In genomic region chr3:62725947-62726346, GRCm38 (mm10) we compare ENCODE assay signal across 25 mouse cellular contexts.
DNase-seq lines count a peak whose midpoint lies in the region; ATAC-seq lines count a peak whose summit lies in the region.
"Had no signal": no experiment of that assay in that cellular context is flagged by ENCODE, and none has a peak within 500 bp of the region (broad histone marks: within the 10 kb centered on the region; RNA-seq: fewer than 3 reads in every experiment).

No protein-coding gene starts in this region.

- no peaks in the 10 kb centered on the region for H3K36me3 ChIP-seq in hindbrain, embryonic 12.5 days
- H3K36me3 ChIP-seq in hindbrain, embryonic 14.5 days (replicated peaks; ENCODE audit: control insufficient read depth, insufficient read depth): no peaks in the 10 kb centered on the region
- no peaks in the 10 kb centered on the region for H3K36me3 ChIP-seq in neural tube, embryonic 12.5 days
- no peaks in the 10 kb centered on the region for H3K36me3 ChIP-seq in forebrain, embryonic 15.5 days
- H3K36me3 ChIP-seq: embryonic facial prominence, embryonic 13.5 days; heart, embryonic 10.5 days; limb, embryonic 15.5 days had no signal

- H3K27ac ChIP-seq in hindbrain, embryonic 12.5 days: 0 out of 2 replicates have a peak overlapping the region, but pooled peaks have one; percentile 17
- H3K27ac ChIP-seq in hindbrain, embryonic 14.5 days: no peak overlapping the region
- no peak overlapping the region for H3K27ac ChIP-seq in neural tube, embryonic 12.5 days
- H3K27ac ChIP-seq in forebrain, embryonic 15.5 days (replicated peaks): peak overlapping the region; percentile 47
- H3K27ac ChIP-seq: embryonic facial prominence, embryonic 13.5 days; heart, embryonic 10.5 days; kidney, postnatal 0 days; left cerebral cortex, adult 2 months; limb, embryonic 15.5 days; liver, embryonic 14.5 days had no signal

- H3K4me2 ChIP-seq in hindbrain, embryonic 12.5 days (replicated peaks): no peak overlapping the region
- H3K4me2 ChIP-seq in hindbrain, embryonic 14.5 days (replicated peaks): no peak overlapping the region
- no peak overlapping the region for H3K4me2 ChIP-seq in neural tube, embryonic 12.5 days (replicated peaks)
- no peak overlapping the region for H3K4me2 ChIP-seq in forebrain, embryonic 15.5 days (replicated peaks)
- H3K4me2 ChIP-seq: embryonic facial prominence, embryonic 13.5 days; limb, embryonic 15.5 days; lung, embryonic 14.5 days had no signal

- intact Hi-C loops in heart, postnatal 14 days (cut with DNase I): no loop called here

- H3K27me3 ChIP-seq in hindbrain, embryonic 12.5 days: no peaks in the 10 kb centered on the region
- no peaks in the 10 kb centered on the region for H3K27me3 ChIP-seq in hindbrain, embryonic 14.5 days (ENCODE audit: control insufficient read depth, insufficient read depth, low read length)
- H3K27me3 ChIP-seq in neural tube, embryonic 12.5 days (replicated peaks): no peaks in the 10 kb centered on the region
- H3K27me3 ChIP-seq in forebrain, embryonic 15.5 days: no peaks in the 10 kb centered on the region
- H3K27me3 ChIP-seq: embryonic facial prominence, embryonic 13.5 days; limb, embryonic 15.5 days had no signal

- no peak overlapping the region for H3K4me3 ChIP-seq in hindbrain, embryonic 12.5 days
- H3K4me3 ChIP-seq in hindbrain, embryonic 14.5 days (replicated peaks; ENCODE audit: low read length): no peak overlapping the region
- H3K4me3 ChIP-seq in neural tube, embryonic 12.5 days: no peak overlapping the region
- no peak overlapping the region for H3K4me3 ChIP-seq in forebrain, embryonic 15.5 days
- H3K4me3 ChIP-seq: embryonic facial prominence, embryonic 13.5 days; erythroblast, embryonic 14.5 days; heart, embryonic 10.5 days; left cerebral cortex, adult 2 months; limb, embryonic 15.5 days had no signal

- no peak for DNase-seq in hindbrain, embryonic 14.5 days (ENCODE audit: low spot score)
- no peak for DNase-seq in neural tube, embryonic 10.5 days (ENCODE audit: extremely low spot score, low spot score)
- no peak for DNase-seq in heart, postnatal 14 days
- DNase-seq in c-Kit-positive CD71-positive TER-119-positive erythroid progenitor cells, embryonic 14.5 days (ENCODE audit: low spot score): no peak
- DNase-seq: adrenal gland, postnatal 14 days; cerebellum, adult 11-12 months; cerebellum, postnatal 10 days; gastrocnemius, postnatal 10 days; kidney, adult 2 months; left cerebral cortex, postnatal 4 days; lung, embryonic 14.5 days; lung, postnatal 36 days; right cerebral cortex, postnatal 25 days; spleen, adult 18-20 months had no signal

- H3K9ac ChIP-seq in hindbrain, embryonic 12.5 days: no peak overlapping the region
- H3K9ac ChIP-seq in hindbrain, embryonic 14.5 days: no peak overlapping the region
- no peak overlapping the region for H3K9ac ChIP-seq in neural tube, embryonic 12.5 days
- no peak overlapping the region for H3K9ac ChIP-seq in forebrain, embryonic 15.5 days (replicated peaks)
- H3K9ac ChIP-seq: embryonic facial prominence, embryonic 13.5 days; limb, embryonic 15.5 days; liver, embryonic 14.5 days; lung, embryonic 14.5 days had no signal

- no peaks in the 10 kb centered on the region for H3K9me3 ChIP-seq in hindbrain, embryonic 12.5 days (replicated peaks)
- H3K9me3 ChIP-seq in hindbrain, embryonic 14.5 days (ENCODE audit: control insufficient read depth, low read length): peaks cover 3% of the 10 kb centered on the region; the same call in 1 of the 2 replicates
- no peaks in the 10 kb centered on the region for H3K9me3 ChIP-seq in neural tube, embryonic 12.5 days
- H3K9me3 ChIP-seq in forebrain, embryonic 15.5 days: no peaks in the 10 kb centered on the region
- H3K9me3 ChIP-seq: embryonic facial prominence, embryonic 13.5 days; heart, embryonic 10.5 days; limb, embryonic 15.5 days had no signal

- no peaks in the 10 kb centered on the region for H3K4me1 ChIP-seq in hindbrain, embryonic 12.5 days
- no peaks in the 10 kb centered on the region for H3K4me1 ChIP-seq in hindbrain, embryonic 14.5 days (replicated peaks; ENCODE audit: control insufficient read depth, insufficient read depth, low read length)
- H3K4me1 ChIP-seq in neural tube, embryonic 12.5 days: no peaks in the 10 kb centered on the region
- peaks cover 10% of the 10 kb centered on the region; the same call in 1 of the 2 replicates for H3K4me1 ChIP-seq in forebrain, embryonic 15.5 days
- H3K4me1 ChIP-seq: embryonic facial prominence, embryonic 13.5 days; heart, embryonic 10.5 days; limb, embryonic 15.5 days had no signal

- WGBS in hindbrain, embryonic 12.5 days: 62% methylated on average over 8 of the region's 8 CpGs
- 56% methylated on average over 8 of the region's 8 CpGs for WGBS in hindbrain, embryonic 14.5 days
- WGBS in neural tube, embryonic 12.5 days: 60% methylated on average over 8 of the region's 8 CpGs
- WGBS in forebrain, embryonic 15.5 days: 23% methylated on average over 8 of the region's 8 CpGs

- 0 out of 2 replicates have a peak, but pooled peaks have one; percentile 40 for ATAC-seq in hindbrain, embryonic 12.5 days (ENCODE audit: low FRiP score)
- no peak for ATAC-seq in hindbrain, embryonic 14.5 days (ENCODE audit: low FRiP score)
- ATAC-seq in neural tube, embryonic 12.5 days (ENCODE audit: low FRiP score, low read depth): peak; percentile 37; the same call in 1 of the 2 replicates
- peak; percentile 91 for ATAC-seq in forebrain, embryonic 15.5 days (replicated peaks)
- ATAC-seq: CD4-positive, CD25-positive, alpha-beta regulatory T cell, adult 4 months had no signal

Comparison
In these comparisons a context has a peak if more than half of its experiments do, and no peak if none do; other contexts are left out.
1. H3K27ac ChIP-seq: peak in hindbrain, embryonic 12.5 days (single experiment) and forebrain, embryonic 15.5 days (single experiment); none in hindbrain, embryonic 14.5 days (single experiment) and neural tube, embryonic 12.5 days (single experiment).